Mouse (Mus musculus) heart, embryonic 11.5 days (tissue): Measurements from ENCODE around the gene Rita1. TPM values are rescaled to one million over a fixed set of nuclear protein-coding genes. Genes with fewer than 3 reads are reported as not detected.

Experiments
- ATAC-seq: fragments of 200-750 bp; cut with Nextera tagmentation; replicated peaks from 2 replicates; pipeline ENCODE4 v1.8.0; 2017; ENCODE audit warnings: moderate library complexity; ENCODE audit not compliant: insufficient number of reproducible peaks, low FRiP score, low TSS enrichment
- H3K27ac ChIP-seq: fragments of 300-500 bp; sonication (generic); 2 replicates; pipeline ENCODE4 v1.5.1; 2014; ENCODE audit warnings: mild to moderate bottlenecking, low read depth, low read length
- H3K27me3 ChIP-seq: fragments of 300-500 bp; sonication (generic); 2 replicates; pipeline ENCODE4 v1.6.1; 2014; ENCODE audit warnings: mild to moderate bottlenecking, low read length, mixed read lengths; ENCODE audit not compliant: control insufficient read depth, insufficient read depth
- H3K36me3 ChIP-seq: fragments of 300-500 bp; sonication (generic); 2 replicates; pipeline ENCODE4 v1.6.1; 2014; ENCODE audit warnings: mild to moderate bottlenecking, low read length, moderate library complexity, mixed read lengths; ENCODE audit not compliant: control insufficient read depth, insufficient read depth
- H3K4me1 ChIP-seq: fragments of 300-500 bp; sonication (generic); 2 replicates; pipeline ENCODE4 v1.6.1; 2014; ENCODE audit warnings: low read length; ENCODE audit not compliant: control insufficient read depth, insufficient read depth
- H3K4me2 ChIP-seq: fragments of 300-500 bp; sonication (generic); 2 replicates; pipeline ENCODE4 v1.6.1; 2014; ENCODE audit warnings: mild to moderate bottlenecking, moderate library complexity
- H3K4me3 ChIP-seq: fragments of 300-500 bp; sonication (generic); 2 replicates; pipeline ENCODE4 v1.5.1; 2014; ENCODE audit warnings: low read depth, low read length
- H3K9ac ChIP-seq: fragments of 300-500 bp; sonication (generic); 2 replicates; pipeline ENCODE4 v1.6.1; 2014; ENCODE audit warnings: mild to moderate bottlenecking, low read depth, low read length, moderate library complexity
- H3K9me3 ChIP-seq: fragments of 300-500 bp; sonication (generic); replicated peaks from 2 replicates; pipeline ENCODE4 v1.6.1; 2016; ENCODE audit warnings: low read length; ENCODE audit not compliant: control insufficient read depth
- WGBS: fragments of 180-500 bp; shearing (Covaris S2); extraction: QIAGEN DNeasy Blood & Tissue Kit; methylation state at CpG from one replicate; pipeline ENCODE4 v1.1.7; 2014; ENCODE audit not compliant: insufficient replicate concordance; 5-methylcytosine and 5-hydroxymethylcytosine counted together
- polyA plus RNA-seq: library from polyadenylated mRNA; unstranded; fragments of >200 nt; fragmentation: Nextera tagmentation; extraction: Ambion mirVana; gene quantifications from 2 replicates; pipeline ENCODE4 v1.2.1, GENCODE M21; 2014

Rita1 gene
- polyA plus RNA-seq, 1 experiment from 2014 or later = 5.6 TPM

DNA sequence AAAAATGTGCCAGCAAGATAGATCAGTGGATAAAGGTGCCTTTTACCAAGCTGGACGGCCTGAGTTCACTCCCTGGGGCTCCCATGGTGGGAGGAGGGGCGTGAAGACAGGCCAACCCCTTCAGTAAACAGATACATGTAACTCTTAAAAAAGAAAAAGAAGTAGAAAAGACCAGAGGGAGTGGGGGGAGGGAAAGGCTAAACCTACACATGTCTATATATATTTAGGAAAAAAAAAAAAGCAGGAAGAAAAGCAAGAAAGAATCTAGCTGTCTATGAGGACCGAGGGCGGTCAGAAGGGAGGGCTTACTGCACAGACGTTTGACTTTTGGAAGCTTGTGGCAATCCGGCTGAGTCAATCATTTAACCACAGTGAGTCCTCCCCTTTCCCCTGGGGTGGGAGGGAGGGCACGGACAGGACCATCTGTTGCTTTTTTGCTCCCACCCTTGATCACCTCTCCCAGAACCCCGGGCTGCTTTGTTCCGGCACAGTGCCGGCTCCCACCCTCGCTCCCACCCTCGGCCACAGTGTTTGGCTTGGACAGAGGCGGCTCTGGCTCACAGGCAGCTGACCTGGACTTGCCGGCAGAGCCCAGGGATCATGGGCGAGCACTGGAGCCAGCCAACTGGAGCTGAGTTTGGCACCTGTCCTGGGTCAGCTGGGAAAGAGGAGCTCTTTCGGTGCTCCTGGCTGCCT is 51.6 kb downstream of the Rita1 start:
- Histone ChIP-seq H3K9ac (0 out of 2 replicates have a peak overlapping the region, but pooled peaks have one; percentile 5), H3K27ac (0 out of 2 replicates have a peak overlapping the region, but pooled peaks have one; percentile 29), H3K4me3 (no peak overlapping the region), H3K4me1 (peaks cover 39% of the 10 kb centered on the region), H3K27me3 (no peaks in the 10 kb centered on the region), H3K36me3 (peaks cover 5% of the 10 kb centered on the region; the same call in 1 of the 2 replicates), H3K9me3 (no peaks in the 10 kb centered on the region), H3K4me2 (peak overlapping the region; percentile 40; the same call in 1 of the 2 replicates)
- no peak; the same call in 1 of the 2 replicates for ATAC-seq
- WGBS = 20% methylated on average over 16 of the region's 16 CpGs

DNA sequence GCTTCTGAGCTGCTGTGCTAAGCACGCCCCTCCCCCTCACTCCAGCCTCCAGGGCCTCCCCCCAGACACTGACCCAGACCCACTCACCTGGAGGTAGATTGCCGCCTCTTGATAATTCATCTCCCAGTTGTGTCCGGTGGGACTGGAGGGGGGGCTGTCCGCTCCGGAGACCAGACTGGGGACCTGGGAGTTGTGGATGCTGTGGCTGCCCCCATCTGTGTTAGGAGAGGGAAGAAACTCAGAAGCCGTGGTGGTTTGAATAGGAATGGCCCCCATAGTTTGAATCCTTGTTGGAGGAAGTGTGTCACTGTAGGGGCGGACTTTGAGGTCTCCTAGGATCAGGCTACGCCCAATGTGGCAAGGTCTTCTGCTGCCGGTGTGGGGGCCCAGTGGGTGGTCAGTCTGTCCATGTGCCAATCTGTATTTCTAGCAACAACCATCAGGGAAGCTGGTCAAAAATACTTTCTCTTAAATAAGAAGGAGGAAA is 52.2 kb downstream of the Rita1 start:
- Histone ChIP-seq H3K9me3 (no peaks in the 10 kb centered on the region), H3K4me3 (no peak overlapping the region), H3K4me2 (peak overlapping the region; percentile 24; the same call in 1 of the 2 replicates), H3K9ac (no peak overlapping the region), H3K36me3 (peaks cover 8% of the 10 kb centered on the region; the same call in 1 of the 2 replicates), H3K4me1 (peaks cover 35% of the 10 kb centered on the region), H3K27me3 (no peaks in the 10 kb centered on the region), H3K27ac (0 out of 2 replicates have a peak overlapping the region, but pooled peaks have one; percentile 10)
- WGBS = 74% methylated on average over 9 of the region's 9 CpGs
- ATAC-seq = no peak

DNA sequence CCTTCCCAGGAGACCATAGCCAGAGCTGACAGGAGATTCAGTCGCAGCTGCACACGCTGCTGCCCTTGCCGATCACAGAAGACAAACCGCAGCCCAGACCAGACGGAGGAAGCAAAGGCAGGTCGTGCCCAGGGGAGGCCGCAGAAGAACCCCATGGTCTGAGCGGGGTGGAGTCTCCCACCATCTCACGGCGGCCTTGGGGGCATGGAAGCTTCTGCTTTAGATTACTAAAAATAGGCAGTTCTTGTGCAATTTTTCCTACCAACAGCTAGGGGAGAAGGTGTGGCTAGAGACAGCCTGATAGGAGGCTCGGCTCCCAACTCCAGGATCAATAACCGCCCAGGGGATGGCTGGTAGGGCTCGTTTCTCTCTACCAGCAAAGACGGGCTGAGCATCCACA is 53.6 kb downstream of the Rita1 start:
- Histone ChIP-seq H3K9me3 (no peaks in the 10 kb centered on the region), H3K4me2 (no peak overlapping the region), H3K27ac (no peak overlapping the region), H3K9ac (no peak overlapping the region), H3K27me3 (no peaks in the 10 kb centered on the region), H3K36me3 (peaks cover 8% of the 10 kb centered on the region; the same call in 1 of the 2 replicates), H3K4me3 (no peak overlapping the region), H3K4me1 (peaks cover 35% of the 10 kb centered on the region)
- ATAC-seq = no peak
- WGBS = 51% methylated on average over 14 of the region's 14 CpGs

DNA sequence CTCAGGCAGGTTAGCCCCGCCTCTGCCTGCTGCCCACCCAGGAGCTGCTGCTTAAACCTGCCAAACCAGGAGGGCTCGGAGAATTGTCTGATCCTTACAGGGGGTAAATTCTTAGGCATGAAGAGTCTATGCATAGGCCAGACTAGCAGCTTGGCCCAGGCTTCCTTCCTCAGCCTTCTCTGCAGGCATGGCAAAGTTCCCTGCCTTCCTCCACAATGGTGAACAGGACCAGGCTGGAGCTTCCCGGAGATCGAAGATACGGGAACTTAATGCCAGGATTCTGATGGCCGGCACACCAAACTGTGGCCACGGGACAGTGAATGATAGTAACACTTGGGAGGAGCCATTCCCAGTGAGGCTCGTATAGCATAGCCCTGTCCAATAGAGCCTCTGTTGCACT is 54.3 kb downstream of the Rita1 start:
- H3K9me3 ChIP-seq = no peaks in the 10 kb centered on the region
- ATAC-seq = no peak
- H3K36me3 ChIP-seq = peaks cover 10% of the 10 kb centered on the region; the same call in 1 of the 2 replicates
- WGBS = 78% methylated on average over 8 of the region's 8 CpGs
- no peak overlapping the region for H3K27ac ChIP-seq
- no peaks in the 10 kb centered on the region for H3K27me3 ChIP-seq
- H3K4me1 ChIP-seq = peaks cover 30% of the 10 kb centered on the region
- no peak overlapping the region for H3K4me2 ChIP-seq
- no peak overlapping the region for H3K4me3 ChIP-seq
- no peak overlapping the region for H3K9ac ChIP-seq

DNA sequence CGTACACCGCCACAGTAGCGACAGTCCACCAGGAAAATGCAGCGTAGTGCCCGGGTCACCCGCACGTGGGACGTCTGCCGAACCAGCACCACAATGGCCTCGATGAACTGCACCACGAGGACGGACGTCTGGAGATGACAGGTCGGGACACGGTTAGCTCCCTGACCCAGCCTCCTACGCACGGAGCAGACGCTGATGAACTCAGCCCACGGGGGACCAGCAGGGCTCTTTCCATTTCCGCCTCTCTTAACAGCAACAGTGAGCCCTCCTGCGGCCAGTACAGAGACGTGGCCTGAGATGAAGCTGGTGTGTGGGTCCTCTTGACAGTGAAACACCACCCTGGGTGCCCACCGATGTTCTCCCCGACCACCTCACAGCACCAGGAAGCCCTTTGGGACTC is 56.5 kb downstream of the Rita1 start:
- no peak for ATAC-seq

DNA sequence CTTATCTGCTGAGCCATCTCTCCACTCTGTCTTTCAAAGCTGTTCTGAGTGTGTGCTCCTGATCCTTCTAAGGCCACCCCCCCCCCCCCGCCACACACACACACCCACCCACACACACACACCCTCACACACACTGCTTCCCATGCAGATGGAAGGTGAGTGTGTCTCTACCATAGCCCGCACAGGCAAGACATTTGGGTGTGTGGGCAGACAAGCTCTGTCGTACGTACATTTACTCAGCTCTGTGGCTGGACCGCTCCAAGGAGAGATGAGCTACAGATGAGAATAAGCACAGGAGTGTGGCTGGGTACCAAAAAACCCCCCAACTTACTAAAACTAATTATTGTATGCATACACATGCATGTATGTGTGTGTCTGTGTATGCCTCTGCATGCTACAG is 61.7 kb downstream of the Rita1 start:
- 92% methylated on average over 5 of the region's 5 CpGs for WGBS
- H3K27me3 ChIP-seq = no peaks in the 10 kb centered on the region
- H3K4me1 ChIP-seq = 0 out of 2 replicates have a peak, but pooled peaks cover 3% of the 10 kb centered on the region
- ATAC-seq = no peak
- no peak overlapping the region for H3K4me3 ChIP-seq
- no peak overlapping the region for H3K27ac ChIP-seq
- H3K36me3 ChIP-seq = peaks cover 14% of the 10 kb centered on the region
- no peak overlapping the region for H3K9ac ChIP-seq
- no peak overlapping the region for H3K4me2 ChIP-seq
- no peaks in the 10 kb centered on the region for H3K9me3 ChIP-seq

More for the DNA sequence above, 56.5 kb downstream of the Rita1 start:
- Histone ChIP-seq H3K4me3 (no peak overlapping the region), H3K9ac (no peak overlapping the region), H3K4me1 (peaks cover 21% of the 10 kb centered on the region), H3K36me3 (peaks cover 18% of the 10 kb centered on the region), H3K27me3 (no peaks in the 10 kb centered on the region), H3K9me3 (no peaks in the 10 kb centered on the region), H3K27ac (no peak overlapping the region), H3K4me2 (no peak overlapping the region)
- 88% methylated on average over 24 of the region's 24 CpGs for WGBS

DNA sequence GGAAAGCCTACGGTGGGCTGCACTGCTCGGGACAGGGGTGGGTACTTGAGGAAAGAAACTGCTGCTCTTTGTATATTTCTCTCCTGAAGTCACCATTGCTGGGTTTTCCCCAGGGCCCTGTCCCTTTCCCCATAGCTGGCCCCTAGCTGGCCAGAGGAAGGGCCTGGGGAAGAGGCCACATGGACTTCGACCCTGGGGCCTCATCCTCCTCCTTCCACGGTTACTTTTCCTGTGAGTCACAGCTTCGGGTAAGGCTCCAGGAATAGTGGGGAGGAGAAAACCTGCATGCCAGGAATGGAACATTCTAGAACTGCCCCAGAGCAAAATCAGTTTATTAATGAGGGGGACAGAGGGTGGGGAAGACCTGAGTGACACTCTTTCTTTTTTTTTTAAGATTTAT is 62.3 kb downstream of the Rita1 start:
- ATAC-seq = no peak
- WGBS = 66% methylated on average over 5 of the region's 5 CpGs
- no peaks in the 10 kb centered on the region for H3K9me3 ChIP-seq
- no peaks in the 10 kb centered on the region for H3K27me3 ChIP-seq
- no peak overlapping the region for H3K4me2 ChIP-seq
- H3K4me3 ChIP-seq = no peak overlapping the region
- 0 out of 2 replicates have a peak, but pooled peaks cover 3% of the 10 kb centered on the region for H3K4me1 ChIP-seq
- peaks cover 12% of the 10 kb centered on the region for H3K36me3 ChIP-seq
- no peak overlapping the region for H3K9ac ChIP-seq
- H3K27ac ChIP-seq = no peak overlapping the region

DNA sequence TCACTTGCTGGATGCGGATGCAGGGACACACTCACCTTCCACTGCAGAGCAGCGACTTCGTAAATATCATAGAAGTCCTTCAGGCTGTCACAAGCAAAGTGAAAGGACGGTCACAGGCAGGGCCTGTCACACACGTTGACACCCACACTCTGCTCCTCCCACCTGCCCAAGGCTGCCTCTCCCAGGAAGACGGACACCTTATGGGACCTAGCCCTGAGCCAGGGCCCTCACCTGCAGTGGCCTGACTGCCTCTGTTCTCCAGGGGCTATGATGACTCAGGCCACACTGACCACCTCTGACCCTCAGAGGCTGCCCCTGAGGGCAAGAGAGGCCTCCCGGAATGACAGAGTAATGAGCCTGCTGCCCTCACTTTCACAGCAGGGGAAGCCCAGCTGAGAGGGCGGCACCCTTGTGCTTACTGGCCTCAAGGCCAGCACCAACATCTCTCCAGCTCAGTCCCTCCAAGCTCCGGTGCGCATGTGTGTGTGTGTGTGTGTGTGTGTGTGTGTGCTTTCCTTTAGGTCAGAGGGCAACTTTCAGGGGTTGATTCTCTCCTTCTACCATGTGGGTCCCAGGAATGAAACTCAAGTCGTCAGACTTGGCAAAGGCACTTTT is 64.0 kb downstream of the Rita1 start:
- no peak overlapping the region for H3K9ac ChIP-seq
- 0 out of 2 replicates have a peak, but pooled peaks cover 3% of the 10 kb centered on the region for H3K4me1 ChIP-seq
- no peaks in the 10 kb centered on the region for H3K27me3 ChIP-seq
- H3K27ac ChIP-seq = no peak overlapping the region
- no peak overlapping the region for H3K4me2 ChIP-seq
- H3K9me3 ChIP-seq = no peaks in the 10 kb centered on the region
- H3K36me3 ChIP-seq = peaks cover 12% of the 10 kb centered on the region
- ATAC-seq = no peak
- H3K4me3 ChIP-seq = no peak overlapping the region
- WGBS = 69% methylated on average over 11 of the region's 11 CpGs
